Mouse (Mus musculus) urinary bladder, adult 2 months (tissue): ENCODE data around the gene Fmo5. TPM values are rescaled to one million over a fixed set of nuclear protein-coding genes. Genes with fewer than 3 reads are reported as not detected.

Source experiments
- DNase-seq: peaks from one replicate; pipeline ENCODE4 v3.0.0; 2022; ENCODE audit warnings: low spot score
- polyA plus RNA-seq: library from polyadenylated mRNA; depleted of rRNA; stranded (reverse); fragments of >200 nt; gene quantifications from 2 replicates; pipeline ENCODE4 v1.2.3, GENCODE M21; 2012; rRNA removed

The Fmo5 gene
- polyA plus RNA-seq: 1,034 and 1,245 TPM in 2 replicates

- peak; percentile 85 for DNase-seq
These were observed at the start of gene Fmo5 for GRCm38 (mm10) chr3:97628391-97629001. Gene Fmo5 (plus strand): TSS chr3:97628804.

- peak; percentile 64 for DNase-seq
These were observed 43.0 kb upstream of the Fmo5 start for GRCm38 (mm10) chr3:97585383-97586160.

- no peak for DNase-seq
These were observed 40.9 kb upstream of the Fmo5 start for GRCm38 (mm10) chr3:97587656-97588055.

GRCm38 (mm10) chr3:97590699-97591098, 37.9 kb upstream of the Fmo5 start:
- no peak for DNase-seq

- no peak for DNase-seq
These were observed 35.5 kb upstream of the Fmo5 start for GRCm38 (mm10) chr3:97593089-97593488.

GRCm38 (mm10) chr3:97594140-97594539, 34.5 kb upstream of the Fmo5 start:
- DNase-seq: no peak

- DNase-seq: no peak
These were observed 33.5 kb upstream of the Fmo5 start for GRCm38 (mm10) chr3:97595066-97595465.

- DNase-seq: no peak
These were observed 31.8 kb upstream of the Fmo5 start for GRCm38 (mm10) chr3:97596796-97597195.

GRCm38 (mm10) chr3:97600050-97600832, 28.4 kb upstream of the Fmo5 start:
- no peak for DNase-seq

- no peak for DNase-seq
These were observed 19.3 kb upstream of the Fmo5 start for GRCm38 (mm10) chr3:97609201-97609844.

- peak; percentile 97 for DNase-seq
These were observed 18.7 kb upstream of the Fmo5 start, which contains the start of gene Chd1l for GRCm38 (mm10) chr3:97609845-97610410. Gene Chd1l (minus strand): TSS chr3:97610203.

- DNase-seq: no peak
These were observed 17.6 kb upstream of the Fmo5 start for GRCm38 (mm10) chr3:97611021-97611420.

GRCm38 (mm10) chr3:97615154-97615553, 13.4 kb upstream of the Fmo5 start:
- DNase-seq: no peak

GRCm38 (mm10) chr3:97615933-97616332, 12.7 kb upstream of the Fmo5 start:
- no peak for DNase-seq

GRCm38 (mm10) chr3:97617091-97617825, 11.3 kb upstream of the Fmo5 start:
- DNase-seq: no peak

GRCm38 (mm10) chr3:97617899-97618298, 10.7 kb upstream of the Fmo5 start:
- no peak for DNase-seq

- DNase-seq: no peak
These were observed 7.9 kb upstream of the Fmo5 start for GRCm38 (mm10) chr3:97620657-97621056.

- no peak for DNase-seq
These were observed 4.0 kb upstream of the Fmo5 start for GRCm38 (mm10) chr3:97624611-97625010.

- DNase-seq: no peak
These were observed 711 bp upstream of the Fmo5 start for GRCm38 (mm10) chr3:97627893-97628292.

GRCm38 (mm10) chr3:97629941-97630340, 1.3 kb downstream of the Fmo5 start:
- no peak for DNase-seq

GRCm38 (mm10) chr3:97630746-97631145, 2.1 kb downstream of the Fmo5 start:
- no peak for DNase-seq
